Mouse (Mus musculus): ENCODE data around the gene Zfp281.

The Zfp281 gene

DNA sequence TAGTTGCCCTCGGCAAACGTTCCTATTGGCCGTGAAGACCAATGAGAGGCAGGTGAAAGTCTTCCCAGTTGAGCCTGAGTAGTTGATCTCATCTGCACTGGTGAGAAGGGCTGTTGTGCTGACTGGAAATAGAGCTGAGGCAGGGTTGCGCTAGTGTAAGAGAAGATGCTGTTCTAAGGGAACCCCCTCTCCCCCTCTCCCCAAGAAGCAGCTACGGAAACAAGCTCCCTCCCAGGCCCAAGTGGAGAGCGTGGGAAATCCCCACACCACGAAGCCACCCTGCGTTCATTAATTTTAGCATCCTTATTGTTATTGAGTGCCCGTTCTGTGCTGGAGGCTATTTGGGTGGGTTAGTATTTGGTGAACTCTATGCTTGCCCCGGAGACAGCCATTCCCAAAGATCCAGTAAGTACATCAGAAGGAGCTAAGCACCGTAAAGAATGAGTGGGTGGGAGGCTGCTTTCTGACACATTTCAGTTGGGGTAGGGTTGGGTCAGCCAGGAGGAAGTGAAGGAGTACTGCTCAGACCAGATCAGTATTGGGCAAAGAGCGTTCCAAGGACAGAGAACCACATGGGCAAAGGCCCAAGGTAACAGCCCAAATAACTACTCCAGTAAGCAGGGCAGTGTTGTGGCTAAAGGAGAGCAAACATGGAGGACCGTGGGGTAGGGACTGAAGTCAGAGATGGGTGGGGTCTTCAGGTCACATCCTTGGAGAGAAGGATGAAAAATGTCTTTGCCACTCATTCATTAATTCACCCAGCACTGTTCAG lies 33.9 kb downstream of the Zfp281 start:
- no peak for DNase-seq (ENCODE audit: low read depth, low spot score)

DNA sequence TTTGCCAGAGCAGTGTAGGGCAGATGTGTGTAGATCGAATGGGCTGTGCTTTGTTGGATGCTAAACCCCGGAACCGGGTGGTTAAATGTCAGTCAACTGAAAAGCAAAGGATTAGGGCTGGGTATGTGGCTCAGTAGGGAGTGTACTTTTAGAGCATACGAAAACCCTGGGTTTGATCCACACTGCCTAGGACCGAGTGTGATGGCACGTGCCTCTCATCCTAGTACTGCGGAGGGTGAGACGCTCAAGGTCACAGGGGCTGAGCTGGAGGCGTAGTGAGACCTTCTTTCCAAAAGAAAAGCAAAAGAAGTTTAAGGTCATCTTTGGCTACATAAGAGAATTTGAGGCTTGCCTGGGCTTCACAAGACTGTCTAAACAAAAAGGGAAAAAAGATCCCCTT lies 34.6 kb downstream of the Zfp281 start:
- DNase-seq (ENCODE audit: low read depth, low spot score), result no peak

DNA sequence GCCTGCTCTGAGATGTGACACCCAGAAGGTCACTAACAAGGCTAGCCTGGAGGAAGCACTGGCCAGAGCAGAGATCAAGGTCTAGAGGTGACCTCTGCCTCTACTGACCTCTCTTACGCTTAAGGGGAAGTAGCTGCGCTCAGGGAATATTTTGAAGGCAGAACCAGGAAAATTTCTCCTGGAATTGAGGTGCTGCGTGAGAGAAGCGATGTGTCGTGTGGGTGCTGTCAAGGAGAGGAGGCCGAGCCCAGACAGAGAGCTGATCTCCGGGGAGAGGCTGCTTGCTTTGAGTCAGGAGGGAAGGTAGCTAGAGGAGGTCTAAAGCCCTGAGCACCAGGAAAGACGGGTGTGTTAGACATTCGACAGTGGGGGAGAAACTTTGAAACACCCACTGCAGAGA lies 35.2 kb downstream of the Zfp281 start:
- no peak for DNase-seq (ENCODE audit: low read depth, low spot score)

DNA sequence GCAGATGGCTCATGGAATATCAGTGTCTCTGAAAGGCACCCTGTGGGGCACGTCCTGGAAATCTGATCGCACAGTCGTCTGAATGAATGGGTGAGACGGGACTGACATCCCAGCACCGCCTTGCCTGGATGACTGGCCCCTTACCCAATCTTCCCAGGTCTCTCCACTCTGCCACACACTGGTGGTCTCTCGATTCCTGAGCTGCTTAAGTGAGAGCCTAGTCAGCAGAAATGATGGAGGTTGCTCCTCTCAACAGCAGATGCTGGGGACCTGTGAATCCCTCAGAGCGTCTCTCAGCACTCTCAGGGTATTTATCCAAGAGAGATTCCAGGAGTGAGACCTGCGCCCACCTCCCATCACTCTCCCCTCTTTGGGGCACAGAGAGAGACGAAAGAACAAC lies 36.8 kb downstream of the Zfp281 start:
- no peak for DNase-seq (ENCODE audit: low read depth, low spot score)

DNA sequence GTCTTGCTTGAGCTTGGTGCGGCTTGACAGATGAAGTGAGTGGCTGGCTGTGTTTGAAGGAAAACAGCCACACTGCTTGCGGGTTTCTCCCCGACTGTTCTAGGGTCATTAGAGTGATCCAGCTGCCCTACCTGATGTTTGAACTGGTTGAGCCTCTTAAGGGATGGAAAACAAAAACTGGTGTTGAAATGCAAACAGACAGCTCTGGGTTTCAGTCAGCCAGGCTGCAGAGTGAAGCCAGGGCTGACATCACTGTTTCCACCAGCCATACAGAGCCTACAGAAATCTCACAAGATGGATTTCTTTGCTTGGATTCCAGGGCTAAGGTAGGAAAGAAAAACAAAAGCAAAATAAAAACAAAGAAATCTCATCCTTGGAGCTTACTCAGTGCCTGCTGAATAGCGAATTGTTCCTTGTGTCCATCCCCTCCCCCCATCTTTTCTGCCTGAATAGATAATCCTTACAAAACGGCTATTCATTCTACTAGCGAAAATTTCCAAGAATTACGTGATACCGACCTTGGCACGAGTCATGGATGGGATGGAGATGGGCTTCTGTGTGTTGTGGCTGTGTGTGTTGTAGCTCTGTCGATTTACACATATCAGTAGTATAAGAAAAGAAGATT lies 37.4 kb downstream of the Zfp281 start:
- no peak for DNase-seq (ENCODE audit: low read depth, low spot score)

DNA sequence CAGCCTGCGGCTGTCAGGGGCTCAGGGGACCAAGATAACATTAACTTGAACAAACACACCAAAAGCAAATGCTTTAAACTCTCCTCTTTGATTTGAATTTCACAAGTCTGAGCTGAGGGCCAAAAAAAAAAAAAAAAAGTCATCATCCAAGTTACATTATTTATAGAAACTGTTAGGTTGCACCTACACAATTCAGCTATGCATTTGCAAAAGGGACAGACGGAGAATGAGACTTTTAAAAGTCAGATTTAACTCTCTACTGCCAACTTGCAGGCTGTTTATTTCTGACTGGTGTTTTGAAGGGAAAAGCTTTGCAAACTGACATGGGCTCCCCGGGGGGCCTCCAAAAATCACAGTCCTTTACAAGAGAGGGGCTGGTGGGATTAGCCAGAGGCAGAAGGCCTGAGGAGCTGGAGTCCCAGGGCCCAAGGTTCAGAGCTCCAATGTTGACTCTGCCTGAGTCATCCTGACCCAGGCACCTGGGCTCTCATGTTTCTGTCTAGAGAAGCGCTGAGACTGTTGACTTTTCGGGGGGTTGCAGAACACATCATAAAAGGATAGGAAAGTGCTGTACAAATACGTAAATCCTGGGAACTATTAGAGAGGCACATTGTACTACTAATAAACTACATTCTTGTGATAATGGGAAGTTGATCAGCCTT lies 40.4 kb downstream of the Zfp281 start:
- DNase-seq (ENCODE audit: low read depth, low spot score), result no peak

DNA sequence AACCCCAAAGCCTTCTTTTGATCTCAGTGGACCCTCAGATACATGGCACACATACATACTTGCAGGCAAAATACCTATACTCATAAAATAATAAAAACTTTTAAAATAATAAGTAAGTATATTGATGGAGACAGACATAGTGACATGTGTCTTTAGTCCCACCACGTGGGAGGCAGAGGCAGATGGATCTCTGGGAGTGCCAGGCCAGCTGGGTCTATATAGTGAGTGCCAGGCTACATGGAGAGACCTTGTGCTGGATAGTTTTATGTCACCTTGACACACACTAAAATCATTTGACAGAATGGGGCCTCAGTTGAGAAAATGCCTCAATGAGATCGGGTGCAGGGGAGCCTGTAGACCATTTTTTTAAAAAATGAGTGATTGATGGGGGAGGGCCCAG lies 41.8 kb downstream of the Zfp281 start:
- DNase-seq (ENCODE audit: low read depth, low spot score), result no peak

DNA sequence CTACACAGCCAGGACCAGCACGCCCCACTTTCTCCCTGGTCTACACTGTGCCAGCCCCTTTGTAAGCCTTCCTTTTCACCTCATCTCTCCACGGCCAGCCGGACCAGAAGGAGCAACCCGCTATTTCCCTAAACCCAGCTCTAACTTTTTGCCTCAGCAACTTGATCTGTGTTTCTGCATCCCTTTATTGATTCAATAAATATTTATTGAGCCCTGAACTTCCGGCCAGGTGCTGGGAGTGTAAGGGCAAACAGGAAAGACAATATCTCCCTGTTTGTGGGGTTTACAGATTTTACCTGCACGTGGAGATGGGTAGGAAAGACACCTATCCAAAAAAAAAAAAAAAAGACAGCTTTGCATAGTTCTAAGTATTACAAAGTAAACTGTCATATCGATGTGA lies 45.2 kb downstream of the Zfp281 start:
- no peak for DNase-seq (ENCODE audit: low read depth, low spot score)

DNA sequence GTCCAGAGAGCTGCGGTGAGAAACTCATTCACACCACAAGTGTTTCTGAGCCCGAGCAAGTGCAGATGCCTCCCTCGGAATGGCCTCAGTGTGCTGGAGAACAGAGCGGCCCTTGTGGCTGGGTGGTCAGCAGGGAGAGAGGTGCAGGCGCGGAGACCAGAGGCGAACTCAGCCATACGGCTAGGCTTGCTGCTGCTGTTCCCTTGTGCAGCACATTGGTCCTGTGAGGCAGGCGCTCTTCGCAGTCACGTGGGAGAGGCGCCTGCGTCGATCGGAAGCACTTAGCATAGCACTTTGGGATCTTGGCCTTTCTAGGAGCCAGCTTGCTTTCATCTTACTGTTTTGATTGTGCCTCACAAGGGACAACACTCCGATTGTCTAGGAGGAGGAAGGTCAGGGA lies 45.7 kb downstream of the Zfp281 start:
- DNase-seq (ENCODE audit: low read depth, low spot score), result no peak

DNA sequence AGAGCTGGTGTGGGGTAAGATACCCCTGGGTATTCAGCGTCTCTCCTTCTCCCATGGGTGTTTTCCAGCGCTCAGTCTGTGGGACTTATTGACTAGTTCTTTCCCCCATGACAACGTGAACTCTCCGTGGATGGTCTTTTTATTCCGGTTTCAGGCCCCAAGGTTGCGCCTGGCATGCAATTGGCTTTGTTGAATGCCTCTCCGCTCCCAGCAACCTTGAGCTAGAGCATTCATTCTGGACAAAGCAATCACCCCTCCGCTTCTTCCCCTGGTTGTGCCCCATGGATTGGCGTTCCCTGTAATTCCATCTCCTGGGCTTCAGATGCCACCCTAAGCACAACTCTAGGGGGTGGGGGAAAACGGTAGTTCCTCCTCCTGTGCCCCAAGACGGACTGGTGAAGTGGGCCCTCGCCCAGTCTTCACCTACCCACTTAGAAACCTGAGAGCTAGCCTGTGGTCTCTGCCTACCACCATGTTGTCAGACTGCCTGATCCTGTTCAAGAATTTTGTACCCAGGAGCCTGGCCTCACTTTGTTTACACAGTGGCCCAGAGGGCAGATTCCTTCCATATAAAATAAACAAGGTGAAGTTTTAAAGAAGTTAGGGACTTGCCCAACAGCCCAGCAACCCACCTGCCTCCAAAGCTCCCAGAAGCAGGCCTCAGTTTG lies 47.2 kb downstream of the Zfp281 start:
- DNase-seq (ENCODE audit: low read depth, low spot score), result no peak

DNA sequence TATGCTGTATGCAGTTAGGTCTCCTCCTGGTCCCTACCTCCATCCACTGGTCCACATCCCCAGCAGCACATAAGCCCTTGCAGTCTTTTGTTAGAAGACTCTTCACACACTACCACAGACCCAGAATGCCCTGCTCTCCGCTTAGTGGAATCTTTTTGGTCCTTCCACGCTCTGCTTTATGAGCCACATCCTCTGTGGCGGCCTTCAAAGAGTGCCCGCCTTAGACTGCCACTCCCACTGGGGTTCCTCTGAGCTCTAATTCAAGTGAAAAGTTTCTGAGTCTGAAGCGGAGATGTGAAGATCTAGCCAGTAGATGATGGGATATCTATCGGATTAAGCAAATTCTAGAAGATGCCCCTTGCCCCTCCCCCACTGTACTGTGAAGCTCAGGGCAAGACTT lies 47.9 kb downstream of the Zfp281 start:
- DNase-seq (ENCODE audit: low read depth, low spot score), result no peak

DNA sequence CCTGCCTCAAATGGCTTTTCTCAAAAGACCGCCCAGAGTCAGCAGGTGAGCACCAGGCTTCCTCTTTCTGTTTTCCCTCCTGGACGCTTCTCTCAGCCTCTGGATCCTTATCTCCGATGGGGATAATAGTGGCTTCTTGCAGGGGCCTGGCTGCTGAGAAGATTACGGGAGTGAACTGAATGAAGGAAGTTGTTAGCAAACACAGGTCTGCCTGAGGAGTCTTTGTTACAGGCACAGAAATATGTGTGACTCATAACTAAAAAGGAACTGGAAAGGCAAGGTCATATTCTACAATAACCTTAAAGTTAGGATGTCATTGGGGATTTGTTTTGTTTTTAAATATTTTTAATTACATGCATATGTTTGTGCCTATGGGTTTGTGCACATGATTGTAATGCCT lies 48.6 kb downstream of the Zfp281 start:
- peak; percentile 54 for DNase-seq (ENCODE audit: low read depth, low spot score)

DNA sequence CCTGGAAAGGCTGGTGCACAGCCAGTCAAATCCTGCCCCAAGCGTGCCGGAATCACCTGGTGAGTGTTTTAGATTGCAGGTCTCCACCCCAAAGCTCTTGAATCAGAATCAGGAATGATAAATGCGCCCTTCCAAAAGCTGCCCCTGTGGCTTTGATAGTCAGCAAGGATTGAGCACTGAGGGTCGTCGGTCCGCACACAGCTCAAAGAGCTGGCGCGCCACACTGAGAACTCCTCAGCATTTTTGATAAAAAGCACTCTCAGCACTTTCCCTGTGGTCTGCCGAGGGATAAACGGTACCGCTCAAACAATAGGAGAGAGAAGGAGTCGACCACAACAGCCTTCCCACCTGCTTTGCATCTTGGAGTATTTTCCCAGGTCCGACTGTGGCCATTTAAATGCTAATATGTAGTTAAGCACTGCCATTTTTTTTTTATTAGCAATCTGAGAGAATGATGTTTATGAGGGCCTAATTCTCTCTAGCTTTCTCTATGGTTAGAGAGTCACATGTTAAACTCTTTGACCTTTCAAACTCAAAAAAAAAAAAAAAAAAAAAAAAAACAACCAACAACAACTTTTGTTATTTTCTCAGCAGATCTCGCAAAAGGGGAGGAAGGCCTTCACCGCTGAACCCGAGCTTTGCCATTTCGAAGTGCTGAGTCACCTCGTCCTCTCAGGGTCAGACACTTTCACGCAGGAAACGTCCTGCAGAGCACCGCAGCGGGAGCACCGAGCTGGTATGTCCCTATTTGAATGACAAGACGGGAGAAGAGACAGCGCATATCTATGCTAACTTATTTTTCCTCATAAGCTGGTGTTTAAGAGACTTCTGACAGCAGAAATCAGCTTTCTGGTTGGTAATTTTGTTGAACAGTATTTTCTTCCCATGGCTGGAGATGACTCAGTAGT lies 50.1 kb downstream of the Zfp281 start:
- no peak for DNase-seq (ENCODE audit: low read depth, low spot score)

DNA sequence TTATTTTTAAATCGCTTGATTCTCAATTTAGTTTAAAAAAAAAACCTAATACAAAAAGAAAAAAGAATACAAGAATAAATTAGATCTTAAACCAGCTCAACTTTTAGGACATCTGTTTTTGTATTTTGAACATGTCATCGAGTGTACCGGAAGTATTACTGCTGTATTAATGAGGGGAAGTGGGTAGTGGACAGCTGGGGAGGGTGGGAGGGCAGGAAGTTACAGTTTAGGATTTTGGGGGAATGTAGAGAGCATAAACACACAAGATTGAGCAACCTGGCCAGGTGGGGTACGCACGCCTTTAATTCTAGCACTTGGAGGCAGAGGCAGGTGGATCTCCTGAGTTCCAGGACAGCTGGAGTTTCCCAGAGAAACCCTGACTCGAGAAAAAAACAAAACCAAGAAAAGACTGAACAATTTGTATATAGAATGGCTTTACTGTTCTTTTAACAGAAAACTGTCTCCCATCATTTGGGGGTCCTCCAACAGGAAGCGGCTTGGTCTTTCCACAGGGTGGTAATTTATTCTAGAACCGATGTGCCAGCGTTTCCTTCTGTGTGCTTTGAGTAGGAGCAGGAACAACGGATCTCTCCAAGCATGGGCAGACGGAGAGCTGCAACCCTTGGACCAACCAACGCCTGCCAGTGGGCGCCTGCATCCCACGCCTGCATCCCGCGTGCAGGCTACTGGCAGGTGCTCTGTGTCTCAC lies 51.2 kb downstream of the Zfp281 start:
- DNase-seq (ENCODE audit: low read depth, low spot score), result no peak

DNA sequence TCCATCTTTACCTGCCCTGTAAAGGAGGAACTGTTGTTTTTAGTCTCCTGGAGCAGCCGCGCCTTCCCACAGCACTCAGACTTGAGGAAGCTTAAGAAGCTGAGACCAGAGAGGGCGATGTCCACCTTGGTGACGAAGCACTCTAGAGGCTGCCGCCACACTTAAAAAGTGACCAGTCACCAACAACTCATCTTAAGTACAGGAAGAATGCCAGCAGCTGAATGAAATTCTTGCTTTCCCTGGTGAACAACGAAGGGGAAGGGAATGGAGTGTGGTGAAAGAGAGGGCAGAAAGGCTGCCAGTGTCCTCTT lies 51.7 kb downstream of the Zfp281 start:
- no peak for DNase-seq (ENCODE audit: low read depth, low spot score)

DNA sequence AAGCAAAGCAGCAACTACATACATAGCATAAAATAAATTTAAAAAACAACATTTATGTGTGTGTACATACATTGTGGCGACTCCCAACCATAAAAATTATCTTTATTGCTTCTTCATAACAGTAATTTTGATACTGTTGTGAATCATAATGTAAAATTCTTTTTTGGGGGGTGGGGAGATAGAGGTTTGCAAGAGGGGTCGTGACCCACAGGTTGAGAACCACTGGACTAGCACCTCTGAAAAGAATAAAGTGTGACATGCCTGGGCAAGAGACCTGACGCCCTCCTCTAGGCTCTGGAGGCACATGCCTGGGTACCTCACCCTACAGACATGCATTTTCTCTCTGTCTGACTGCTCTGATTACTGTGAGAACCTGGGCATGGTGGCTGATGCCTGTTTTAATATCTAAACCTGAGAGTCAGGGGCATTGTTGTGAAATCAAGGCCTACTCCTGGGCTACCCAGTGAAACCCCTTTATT lies 53.2 kb downstream of the Zfp281 start:
- DNase-seq (ENCODE audit: low read depth, low spot score), result no peak

DNA sequence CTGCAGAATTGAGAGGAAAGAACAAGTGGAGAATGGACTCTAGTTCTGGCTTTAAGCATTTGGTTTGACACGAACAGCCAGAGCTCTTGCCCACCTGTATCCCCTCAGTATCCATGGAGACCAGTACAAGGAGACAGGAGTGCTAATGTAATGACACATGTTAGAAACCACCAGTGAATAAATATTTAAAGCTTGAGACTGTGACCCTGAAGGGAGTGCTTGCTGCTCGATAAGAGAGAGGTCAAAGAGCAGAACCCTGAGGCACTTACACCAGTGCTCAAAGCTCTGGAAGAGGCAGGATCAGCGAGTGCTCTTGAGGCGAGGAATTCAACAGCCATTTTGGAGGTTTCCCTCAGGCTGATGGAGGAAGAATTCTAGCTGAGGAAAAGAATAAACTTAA lies 54.1 kb downstream of the Zfp281 start:
- DNase-seq (ENCODE audit: low read depth, low spot score), result no peak
